Mouse (Mus musculus) liver, postnatal 0 days (tissue): ENCODE data around the gene Vmn2r3. TPM values are rescaled to one million over a fixed set of nuclear protein-coding genes. Genes with fewer than 3 reads are reported as not detected.
"Not testable (repeated sequence)": the region's sequence is repeated elsewhere in the genome, so short reads cannot be mapped to it uniquely, and the experiment has no call there.

Experiments used
- ATAC-seq: fragments of 200-750 bp; cut with Nextera tagmentation; 2 replicates; pipeline ENCODE4 v1.8.0; 2017; ENCODE audit warnings: mild to moderate bottlenecking, moderate library complexity
- DNase-seq: peaks from one replicate; pipeline ENCODE4 v3.0.0-alpha.2; 2016
- H3K27ac ChIP-seq: fragments of 300-500 bp; sonication (generic); 2 replicates; pipeline ENCODE4 v1.5.1; 2014; ENCODE audit warnings: antibody characterized with exemption, moderate library complexity, mild to moderate bottlenecking, low read depth
- H3K27me3 ChIP-seq: fragments of 300-500 bp; sonication (generic); 2 replicates; pipeline ENCODE4 v1.6.1; 2014; ENCODE audit warnings: low read length, control low read depth, mixed read lengths; ENCODE audit not compliant: insufficient read depth
- H3K36me3 ChIP-seq: fragments of 300-500 bp; sonication (generic); replicated peaks from 2 replicates; pipeline ENCODE4 v1.6.1; 2014; ENCODE audit warnings: mild to moderate bottlenecking, control low read depth, low read length, moderate library complexity, mixed read lengths; ENCODE audit not compliant: insufficient read depth
- H3K4me1 ChIP-seq: fragments of 300-500 bp; sonication (generic); 2 replicates; pipeline ENCODE4 v1.6.1; 2014; ENCODE audit warnings: antibody characterized with exemption, mild to moderate bottlenecking, control low read depth; ENCODE audit not compliant: insufficient read depth
- H3K4me2 ChIP-seq: fragments of 300-500 bp; sonication (generic); 2 replicates; pipeline ENCODE4 v1.6.1; 2014; ENCODE audit warnings: low read depth, mild to moderate bottlenecking, low read length, moderate library complexity, mixed read lengths
- H3K4me3 ChIP-seq: fragments of 300-500 bp; sonication (generic); 2 replicates; pipeline ENCODE4 v1.5.1; 2014; ENCODE audit warnings: low read depth, low read length
- H3K9ac ChIP-seq: fragments of 300-500 bp; sonication (generic); replicated peaks from 2 replicates; pipeline ENCODE4 v1.6.1; 2014; ENCODE audit warnings: mild to moderate bottlenecking, moderate library complexity
- H3K9me3 ChIP-seq: fragments of 300-500 bp; sonication (generic); 2 replicates; pipeline ENCODE4 v1.6.1; 2016; ENCODE audit warnings: mild to moderate bottlenecking, control low read depth, low read length, mixed read lengths
- CTCF ChIP-seq: sonication (generic); IDR thresholded peaks from 2 replicates; pipeline ENCODE4 v1.5.1; 2016; ENCODE audit warnings: antibody characterized with exemption, low read depth
- EP300 ChIP-seq: IDR thresholded peaks from 2 replicates; pipeline ENCODE4 v1.6.1; 2016; ENCODE audit warnings: antibody characterized with exemption, low read depth, mild to moderate bottlenecking
- WGBS: fragments of 180-500 bp; shearing (Covaris S2); extraction: QIAGEN DNeasy Blood & Tissue Kit; methylation state at CpG from one replicate; pipeline ENCODE4 v1.1.7; 2014; ENCODE audit not compliant: insufficient replicate concordance; 5-methylcytosine and 5-hydroxymethylcytosine counted together
- polyA plus RNA-seq: library from polyadenylated mRNA; unstranded; fragments of >200 nt; fragmentation: Nextera tagmentation; extraction: Ambion mirVana; gene quantifications from 2 replicates; pipeline ENCODE4 v1.2.1, GENCODE M21; 2015

The Vmn2r3 gene
- not detected in 2 replicates for polyA plus RNA-seq

GRCm38 (mm10) chr3:64289609-64290008 is at the start of gene Vmn2r3:
Gene Vmn2r3 (minus strand): TSS chr3:64289709.
- Histone ChIP-seq H3K4me2 (no peak within 1 kb of the TSS), H3K27me3 (no peaks in the 10 kb centered on the region), H3K9me3 (no peaks in the 10 kb centered on the region), H3K27ac (no peak within 1 kb of the TSS), H3K36me3 (no peaks in the 10 kb centered on the region), H3K9ac (no peak within 1 kb of the TSS), H3K4me3 (no peak within 1 kb of the TSS), H3K4me1 (no peaks in the 10 kb centered on the region)
- ATAC-seq: no peak
- TF ChIP-seq EP300 (no peak), CTCF (no peak)
- no peak for DNase-seq
- WGBS: 89% methylated on average over 1 of the region's 1 CpGs

GRCm38 (mm10) chr3:64332548-64332947 is 43.0 kb upstream of the Vmn2r3 start:
- no peak for DNase-seq
- Histone ChIP-seq H3K4me2 (no peak overlapping the region), H3K9me3 (no peaks in the 10 kb centered on the region), H3K27ac (no peak overlapping the region), H3K36me3 (no peaks in the 10 kb centered on the region), H3K27me3 (no peaks in the 10 kb centered on the region), H3K4me3 (no peak overlapping the region), H3K4me1 (no peaks in the 10 kb centered on the region), H3K9ac (no peak overlapping the region)
- WGBS: 53% methylated on average over 1 of the region's 1 CpGs
- no peak for TF ChIP-seq EP300
- TF ChIP-seq CTCF: no peak
- no peak for ATAC-seq

GRCm38 (mm10) chr3:64321824-64322223 is 32.3 kb upstream of the Vmn2r3 start:
- Histone ChIP-seq H3K4me3 (no peak overlapping the region), H3K36me3 (no peaks in the 10 kb centered on the region), H3K4me2 (no peak overlapping the region), H3K9ac (no peak overlapping the region), H3K27me3 (no peaks in the 10 kb centered on the region), H3K9me3 (no peaks in the 10 kb centered on the region), H3K4me1 (no peaks in the 10 kb centered on the region), H3K27ac (no peak overlapping the region)
- 62% methylated on average over 2 of the region's 2 CpGs for WGBS
- no peak for ATAC-seq
- no peak for DNase-seq
- TF ChIP-seq EP300: no peak
- TF ChIP-seq CTCF: no peak

- H3K27me3 ChIP-seq: no peaks in the 10 kb centered on the region
Observed at GRCm38 (mm10) chr3:64306799-64307198, 17.3 kb upstream of the Vmn2r3 start.

DNA sequence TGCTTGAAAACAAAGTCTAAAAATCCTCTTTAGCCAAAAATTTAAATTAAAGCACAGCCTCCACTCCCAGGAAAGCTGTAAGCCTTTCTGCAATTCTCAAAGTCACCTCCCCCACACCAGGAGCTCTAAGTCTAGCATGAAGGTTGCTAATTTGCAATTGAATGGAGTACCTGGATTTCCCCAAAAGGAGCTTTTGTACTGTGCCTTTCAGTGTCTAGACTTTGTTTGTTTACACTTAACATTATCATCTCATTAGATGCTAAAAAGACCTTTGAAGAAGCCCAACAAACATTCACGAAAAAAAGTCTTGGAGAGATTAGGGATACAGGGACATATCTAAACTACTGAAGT is 23.8 kb downstream of the Vmn2r3 start:
- H3K9ac ChIP-seq: no peak overlapping the region
- ATAC-seq (no peak), DNase-seq (no peak)
- no peak overlapping the region for H3K4me2 ChIP-seq
- H3K36me3 ChIP-seq: no peaks in the 10 kb centered on the region
- no peak overlapping the region for H3K4me3 ChIP-seq
- 30% methylated on average over 1 of the region's 1 CpGs for WGBS
- H3K4me1 ChIP-seq: no peaks in the 10 kb centered on the region
- no peaks in the 10 kb centered on the region for H3K27me3 ChIP-seq
- H3K27ac ChIP-seq: no peak overlapping the region
- H3K9me3 ChIP-seq: no peaks in the 10 kb centered on the region
- TF ChIP-seq CTCF: no peak
- TF ChIP-seq EP300: no peak

More at GRCm38 (mm10) chr3:64306799-64307198, 17.3 kb upstream of the Vmn2r3 start:
- Histone ChIP-seq H3K36me3 (no peaks in the 10 kb centered on the region), H3K9ac (no peak overlapping the region), H3K4me2 (no peak overlapping the region), H3K4me3 (no peak overlapping the region), H3K4me1 (no peaks in the 10 kb centered on the region), H3K9me3 (no peaks in the 10 kb centered on the region), H3K27ac (no peak overlapping the region)
- TF ChIP-seq EP300 (no peak), CTCF (no peak)
- ATAC-seq: no peak
- DNase-seq: no peak

- 41% methylated on average over 7 of the region's 7 CpGs for WGBS
- H3K9ac ChIP-seq, H3K4me1 ChIP-seq, H3K4me3 ChIP-seq, H3K9me3 ChIP-seq, H3K27me3 ChIP-seq, H3K4me2 ChIP-seq, DNase-seq, ATAC-seq, H3K27ac ChIP-seq, H3K36me3 ChIP-seq: not testable (repeated sequence)
Observed at GRCm38 (mm10) chr3:64265056-64265761, 24.3 kb downstream of the Vmn2r3 start.

GRCm38 (mm10) chr3:64259582-64259981 is 29.9 kb downstream of the Vmn2r3 start:
- Histone ChIP-seq H3K27me3 (no peaks in the 10 kb centered on the region), H3K4me1 (no peaks in the 10 kb centered on the region), H3K4me3 (no peak overlapping the region), H3K9ac (no peak overlapping the region), H3K36me3 (no peaks in the 10 kb centered on the region), H3K4me2 (no peak overlapping the region), H3K9me3 (no peaks in the 10 kb centered on the region), H3K27ac (no peak overlapping the region)
- TF ChIP-seq EP300 (no peak), CTCF (no peak)
- ATAC-seq: no peak
- DNase-seq: no peak
- WGBS: 43% methylated on average over 3 of the region's 3 CpGs
